Mouse (Mus musculus) Muller cell, postnatal 12 days (primary cell): Measurements from ENCODE around the gene Cerkl.

Experiments used
- DNase-seq: peaks from one replicate; pipeline ENCODE4 v3.0.0-alpha.2; 2015; ENCODE audit errors: inconsistent ontology term

Cerkl gene

GRCm38 (mm10) chr2:79372486-79373200 is 83.9 kb downstream of the Cerkl start:
- no peak for DNase-seq

GRCm38 (mm10) chr2:79372154-79372467 is 84.5 kb downstream of the Cerkl start:
- no peak for DNase-seq

- DNase-seq, result no peak
Measured at GRCm38 (mm10) chr2:79371326-79372153, 85.0 kb downstream of the Cerkl start.

- no peak for DNase-seq
Measured at GRCm38 (mm10) chr2:79370711-79371312, 85.8 kb downstream of the Cerkl start.

GRCm38 (mm10) chr2:79369905-79370304 is 86.7 kb downstream of the Cerkl start:
- no peak for DNase-seq

- no peak for DNase-seq
Measured at GRCm38 (mm10) chr2:79369061-79369524, 87.5 kb downstream of the Cerkl start.

GRCm38 (mm10) chr2:79368661-79369060 is 87.9 kb downstream of the Cerkl start:
- DNase-seq, result no peak

GRCm38 (mm10) chr2:79367451-79368450 is 88.8 kb downstream of the Cerkl start:
- peak; percentile 56 for DNase-seq

- DNase-seq, result no peak
Measured at GRCm38 (mm10) chr2:79363920-79364319, 92.7 kb downstream of the Cerkl start.

- DNase-seq, result no peak
Measured at GRCm38 (mm10) chr2:79362029-79362428, 94.6 kb downstream of the Cerkl start.

- DNase-seq, result no peak
Measured at GRCm38 (mm10) chr2:79357835-79358234, 98.8 kb downstream of the Cerkl start.

- DNase-seq, result no peak
Measured at GRCm38 (mm10) chr2:79354773-79355172, 101.8 kb downstream of the Cerkl start.

GRCm38 (mm10) chr2:79352100-79352802 is 104.3 kb downstream of the Cerkl start:
- DNase-seq, result no peak

GRCm38 (mm10) chr2:79351179-79352099 is 105.1 kb downstream of the Cerkl start:
- no peak for DNase-seq

- DNase-seq, result no peak
Measured at GRCm38 (mm10) chr2:79343115-79343514, 113.5 kb downstream of the Cerkl start.

- DNase-seq, result no peak
Measured at GRCm38 (mm10) chr2:79339003-79339402, 117.6 kb downstream of the Cerkl start.

GRCm38 (mm10) chr2:79336141-79336540 is 120.4 kb downstream of the Cerkl start:
- DNase-seq, result no peak

GRCm38 (mm10) chr2:79334661-79335060 is 121.9 kb downstream of the Cerkl start:
- DNase-seq, result no peak

GRCm38 (mm10) chr2:79328079-79328478 is 128.5 kb downstream of the Cerkl start:
- DNase-seq, result no peak
